Mouse (Mus musculus): ENCODE data around the gene Pik3r3. TPM values are rescaled to one million over a fixed set of nuclear protein-coding genes. Genes with fewer than 3 reads are reported as not detected.
"Not testable (repeated sequence)": the region's sequence is repeated elsewhere in the genome, so short reads cannot be mapped to it uniquely, and the experiment has no call there.

The Pik3r3 gene
- polyA plus RNA-seq, 1 experiment from 2014 or later, result 0.46 TPM

GRCm38 (mm10) chr4:116221996-116222842, 801 bp downstream of the Pik3r3 start:
- 1% methylated on average over 23 of the region's 23 CpGs for WGBS (ENCODE audit: insufficient replicate concordance)
- Histone ChIP-seq H3K4me2 (ENCODE audit: low read depth, low read length) (peak overlapping the region; percentile 96), H3K27me3 (ENCODE audit: insufficient read depth, low read length) (peaks cover 16% of the 10 kb centered on the region; the same call in 1 of the 2 replicates), H3K36me3 (replicated peaks; ENCODE audit: insufficient read depth, low read length) (no peaks in the 10 kb centered on the region), H3K27ac (ENCODE audit: low read depth) (peak overlapping the region; percentile 81), H3K4me1 (ENCODE audit: insufficient read depth) (peaks cover 6% of the 10 kb centered on the region; the same call in 1 of the 2 replicates), H3K9me3 (ENCODE audit: low read length) (no peaks in the 10 kb centered on the region), H3K4me3 (ENCODE audit: low read depth, low read length) (peak overlapping the region; percentile 73), H3K9ac (replicated peaks) (peak overlapping the region; percentile 71)
- TF ChIP-seq EP300 (IDR thresholded peaks at IDR 0.05; ENCODE audit: low read depth) (no peak), CTCF (IDR thresholded peaks at IDR 0.05; ENCODE audit: low read depth) (no peak)
- ATAC-seq, result no peak
- no peak for DNase-seq

- TF ChIP-seq EP300 (IDR thresholded peaks at IDR 0.05; ENCODE audit: low read depth), result no peak
- no peak for TF ChIP-seq CTCF (IDR thresholded peaks at IDR 0.05; ENCODE audit: low read depth)
- peak overlapping the region; percentile 96 for H3K4me2 ChIP-seq (ENCODE audit: low read depth, low read length)
These were observed 1.4 kb downstream of the Pik3r3 start for GRCm38 (mm10) chr4:116222843-116223119.

GRCm38 (mm10) chr4:116243377-116243776, 22.0 kb downstream of the Pik3r3 start:
- Histone ChIP-seq H3K36me3 (replicated peaks; ENCODE audit: insufficient read depth, low read length) (no peaks in the 10 kb centered on the region), H3K27me3 (ENCODE audit: insufficient read depth, low read length) (no peaks in the 10 kb centered on the region), H3K27ac (ENCODE audit: low read depth) (no peak overlapping the region), H3K9ac (replicated peaks) (no peak overlapping the region), H3K4me2 (ENCODE audit: low read depth, low read length) (no peak overlapping the region), H3K4me1 (ENCODE audit: insufficient read depth) (no peaks in the 10 kb centered on the region), H3K9me3 (ENCODE audit: low read length) (no peaks in the 10 kb centered on the region), H3K4me3 (ENCODE audit: low read depth, low read length) (no peak overlapping the region)
- ATAC-seq (no peak), DNase-seq (no peak)
- WGBS (ENCODE audit: insufficient replicate concordance), result 75% methylated on average over 3 of the region's 3 CpGs
- TF ChIP-seq CTCF (IDR thresholded peaks at IDR 0.05; ENCODE audit: low read depth), result no peak
- no peak for TF ChIP-seq EP300 (IDR thresholded peaks at IDR 0.05; ENCODE audit: low read depth)

More at GRCm38 (mm10) chr4:116222843-116223119, 1.4 kb downstream of the Pik3r3 start:
- peak overlapping the region; percentile 73 for H3K4me3 ChIP-seq (ENCODE audit: low read depth, low read length)
- DNase-seq (no peak), ATAC-seq (no peak)
- no peak overlapping the region for H3K27ac ChIP-seq (ENCODE audit: low read depth)
- no peak overlapping the region for H3K9ac ChIP-seq (replicated peaks)
- H3K9me3 ChIP-seq (ENCODE audit: low read length), result no peaks in the 10 kb centered on the region
- peaks cover 16% of the 10 kb centered on the region; the same call in 1 of the 2 replicates for H3K27me3 ChIP-seq (ENCODE audit: insufficient read depth, low read length)
- 19% methylated on average over 6 of the region's 6 CpGs for WGBS (ENCODE audit: insufficient replicate concordance)
- H3K4me1 ChIP-seq (ENCODE audit: insufficient read depth), result peaks cover 6% of the 10 kb centered on the region; the same call in 1 of the 2 replicates
- H3K36me3 ChIP-seq (replicated peaks; ENCODE audit: insufficient read depth, low read length), result no peaks in the 10 kb centered on the region

GRCm38 (mm10) chr4:116244240-116244639, 22.8 kb downstream of the Pik3r3 start:
- no peaks in the 10 kb centered on the region for H3K27me3 ChIP-seq (ENCODE audit: insufficient read depth, low read length)
- TF ChIP-seq EP300 (IDR thresholded peaks at IDR 0.05; ENCODE audit: low read depth) (no peak), CTCF (IDR thresholded peaks at IDR 0.05; ENCODE audit: low read depth) (no peak)
- DNase-seq (no peak), ATAC-seq (no peak)
- H3K9me3 ChIP-seq (ENCODE audit: low read length), result no peaks in the 10 kb centered on the region
- H3K4me2 ChIP-seq (ENCODE audit: low read depth, low read length), result no peak overlapping the region
- WGBS (ENCODE audit: insufficient replicate concordance), result 49% methylated on average over 2 of the region's 2 CpGs
- no peaks in the 10 kb centered on the region for H3K36me3 ChIP-seq (replicated peaks; ENCODE audit: insufficient read depth, low read length)
- H3K27ac ChIP-seq (ENCODE audit: low read depth), result no peak overlapping the region
- no peaks in the 10 kb centered on the region for H3K4me1 ChIP-seq (ENCODE audit: insufficient read depth)
- H3K4me3 ChIP-seq (ENCODE audit: low read depth, low read length), result no peak overlapping the region
- H3K9ac ChIP-seq (replicated peaks), result no peak overlapping the region

GRCm38 (mm10) chr4:116245926-116246325, 24.5 kb downstream of the Pik3r3 start:
- not testable (repeated sequence) for H3K4me2 ChIP-seq (ENCODE audit: low read depth, low read length); H3K27ac ChIP-seq (ENCODE audit: low read depth); ATAC-seq; H3K4me1 ChIP-seq (ENCODE audit: insufficient read depth); H3K27me3 ChIP-seq (ENCODE audit: insufficient read depth, low read length); H3K36me3 ChIP-seq (replicated peaks; ENCODE audit: insufficient read depth, low read length); H3K4me3 ChIP-seq (ENCODE audit: low read depth, low read length); H3K9ac ChIP-seq (replicated peaks); H3K9me3 ChIP-seq (ENCODE audit: low read length)
- TF ChIP-seq CTCF (IDR thresholded peaks at IDR 0.05; ENCODE audit: low read depth), result peak; percentile 64
- 36% methylated on average over 3 of the region's 3 CpGs for WGBS (ENCODE audit: insufficient replicate concordance)
- peak; percentile 42 for DNase-seq

- no peak for ATAC-seq
These were observed 28.6 kb downstream of the Pik3r3 start for GRCm38 (mm10) chr4:116249986-116250385.

More at GRCm38 (mm10) chr4:116249986-116250385, 28.6 kb downstream of the Pik3r3 start:
- Histone ChIP-seq H3K4me3 (ENCODE audit: low read depth, low read length) (no peak overlapping the region), H3K9ac (replicated peaks) (no peak overlapping the region), H3K9me3 (ENCODE audit: low read length) (no peaks in the 10 kb centered on the region), H3K4me2 (ENCODE audit: low read depth, low read length) (no peak overlapping the region), H3K27me3 (ENCODE audit: insufficient read depth, low read length) (no peaks in the 10 kb centered on the region), H3K4me1 (ENCODE audit: insufficient read depth) (no peaks in the 10 kb centered on the region), H3K36me3 (replicated peaks; ENCODE audit: insufficient read depth, low read length) (no peaks in the 10 kb centered on the region), H3K27ac (ENCODE audit: low read depth) (no peak overlapping the region)
- no peak for DNase-seq
- WGBS (ENCODE audit: insufficient replicate concordance), result 69% methylated on average over 3 of the region's 3 CpGs
- no peak for TF ChIP-seq CTCF (IDR thresholded peaks at IDR 0.05; ENCODE audit: low read depth)
- no peak for TF ChIP-seq EP300 (IDR thresholded peaks at IDR 0.05; ENCODE audit: low read depth)
